ENCODE assay signal across 28 mouse cellular contexts in the genomic region with DNA sequence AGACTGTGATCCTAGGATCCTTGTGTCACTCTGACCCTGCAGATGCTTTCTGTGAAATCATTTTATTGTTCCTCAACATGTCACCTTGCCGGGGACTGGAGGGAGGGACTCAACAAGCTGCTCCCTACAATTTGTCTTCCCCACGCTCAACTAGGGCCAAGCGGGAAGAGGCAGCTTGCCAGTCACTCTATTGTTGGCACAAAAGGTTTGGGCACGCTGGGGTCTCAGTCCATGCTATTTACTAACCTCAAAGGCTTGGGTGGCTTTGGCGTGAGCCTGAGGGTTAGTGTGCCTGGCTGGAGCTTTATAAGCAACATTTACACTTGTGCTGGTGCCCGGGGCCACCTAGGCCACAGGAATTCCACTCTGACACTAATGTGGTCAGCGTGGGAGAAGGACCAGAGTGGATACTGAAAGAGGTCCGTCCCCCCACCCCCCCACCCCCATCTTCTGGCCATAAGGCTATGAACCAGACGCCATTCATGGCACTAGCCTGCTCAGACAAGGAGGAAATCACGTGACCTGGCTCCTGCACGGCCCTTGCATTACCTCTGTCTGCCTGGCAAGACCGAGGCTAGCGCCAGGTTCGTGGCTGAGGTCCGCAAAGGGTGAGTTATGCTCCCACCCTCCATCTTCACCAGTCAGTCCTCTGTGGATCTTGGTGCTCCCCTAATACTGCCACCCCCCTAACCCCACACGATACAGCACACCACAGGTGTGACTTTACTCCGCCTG. TPM values are rescaled to one million over a fixed set of nuclear protein-coding genes. Genes with fewer than 3 reads are reported as not detected.
DNase-seq lines count a peak whose midpoint lies in the region; ATAC-seq and TF ChIP-seq lines count a peak whose summit lies in the region.
"Had no signal": no experiment of that assay in that cellular context is flagged by ENCODE, and none has a peak within 500 bp of the region (broad histone marks: within the 10 kb centered on the region; RNA-seq: fewer than 3 reads in every experiment).

No protein-coding gene starts in this region.

- 0 out of 2 replicates have a peak, but pooled peaks have one; percentile 22 for ATAC-seq in midbrain, embryonic 13.5 days
- ATAC-seq in midbrain, embryonic 15.5 days (replicated peaks) = no peak
- no peak for ATAC-seq in limb, embryonic 12.5 days (ENCODE audit: insufficient number of reproducible peaks, insufficient read depth, low FRiP score, low TSS enrichment, low read depth)
- no peak for ATAC-seq in granulocyte monocyte progenitor cell, adult 5-6 weeks (replicated peaks; ENCODE audit: poor library complexity, severe bottlenecking)
- ATAC-seq in monocyte, adult 5-6 weeks (replicated peaks; ENCODE audit: insufficient number of reproducible peaks, low FRiP score, low TSS enrichment, poor library complexity, severe bottlenecking) = no peak
- ATAC-seq: forebrain, embryonic 14.5 days; lung, postnatal 0 days; Patski had no signal

- H3K9ac ChIP-seq in midbrain, embryonic 13.5 days (replicated peaks) = no peak overlapping the region
- no peak overlapping the region for H3K9ac ChIP-seq in midbrain, embryonic 15.5 days
- H3K9ac ChIP-seq in MEL (ENCODE audit: control insufficient read depth, low read depth, low read length, poor library complexity, severe bottlenecking) = no peak overlapping the region
- H3K9ac ChIP-seq in limb, embryonic 12.5 days (replicated peaks) = no peak overlapping the region; the same call in 1 of the 2 replicates
- H3K9ac ChIP-seq: stomach, embryonic 15.5 days had no signal

- peaks cover 28% of the 10 kb centered on the region for H3K4me1 ChIP-seq in midbrain, embryonic 13.5 days (replicated peaks)
- H3K4me1 ChIP-seq in midbrain, embryonic 15.5 days = peaks cover 21% of the 10 kb centered on the region
- H3K4me1 ChIP-seq in MEL (ENCODE audit: control insufficient read depth in 1 of 2, insufficient read depth in 2 of 2, low read length in 2 of 2) = peaks cover 12 to 17% of the 10 kb centered on the region in 2 experiments; a peak in 3 of 4 replicates
- peaks cover 45% of the 10 kb centered on the region for H3K4me1 ChIP-seq in limb, embryonic 12.5 days (replicated peaks)

- peak; percentile 63 to 72 for DNase-seq in cerebellum, postnatal 10 days
- no peak for DNase-seq in cerebellum, postnatal 4 days (ENCODE audit: low spot score in 2 of 2)
- no peak for DNase-seq in MEL (ENCODE audit: low read depth, low spot score)
- DNase-seq: adrenal gland, postnatal 14 days; cerebellum, adult 11 months; cerebellum, postnatal 36 days; gastrocnemius, postnatal 14 days; heart, adult 2 months; heart, postnatal 36 days; kidney, adult 11 months; liver had no signal

- H3K36me3 ChIP-seq in midbrain, embryonic 13.5 days = no peaks in the 10 kb centered on the region
- H3K36me3 ChIP-seq in midbrain, embryonic 15.5 days (replicated peaks) = no peaks in the 10 kb centered on the region
- H3K36me3 ChIP-seq in MEL (ENCODE audit: control insufficient read depth in 1 of 2, insufficient read depth in 2 of 2, low read length in 2 of 2) = peaks cover 0 to 2% of the 10 kb centered on the region in 2 experiments; a peak in 1 of 4 replicates
- H3K36me3 ChIP-seq in limb, embryonic 12.5 days = no peaks in the 10 kb centered on the region
- H3K36me3 ChIP-seq: stomach, embryonic 15.5 days had no signal

- no peaks in the 10 kb centered on the region for H3K9me3 ChIP-seq in midbrain, embryonic 13.5 days
- no peaks in the 10 kb centered on the region for H3K9me3 ChIP-seq in midbrain, embryonic 15.5 days
- no peaks in the 10 kb centered on the region for H3K9me3 ChIP-seq in MEL (replicated peaks; ENCODE audit: insufficient read depth, low read length)
- no peaks in the 10 kb centered on the region for H3K9me3 ChIP-seq in limb, embryonic 12.5 days
- H3K9me3 ChIP-seq: stomach, embryonic 15.5 days had no signal

- H3K27ac ChIP-seq in midbrain, embryonic 13.5 days = no peak overlapping the region
- no peak overlapping the region for H3K27ac ChIP-seq in midbrain, embryonic 15.5 days
- no peak overlapping the region for H3K27ac ChIP-seq in MEL (ENCODE audit: control insufficient read depth, low read depth, low read length)
- H3K27ac ChIP-seq in limb, embryonic 12.5 days = peak overlapping the region; percentile 29; the same call in 1 of the 2 replicates
- H3K27ac ChIP-seq: heart, adult 2 months; stomach, embryonic 15.5 days had no signal

- H3K27me3 ChIP-seq in midbrain, embryonic 13.5 days = no peaks in the 10 kb centered on the region
- no peaks in the 10 kb centered on the region for H3K27me3 ChIP-seq in midbrain, embryonic 15.5 days (replicated peaks)
- no peaks in the 10 kb centered on the region for H3K27me3 ChIP-seq in MEL (ENCODE audit: control insufficient read depth in 1 of 2, insufficient read depth in 2 of 2, low read length in 2 of 2)
- no peaks in the 10 kb centered on the region for H3K27me3 ChIP-seq in limb, embryonic 12.5 days
- H3K27me3 ChIP-seq: Patski; stomach, embryonic 15.5 days had no signal

- no peak for TF ChIP-seq RAD21 in MEL (IDR thresholded peaks at IDR 0.05; ENCODE audit: low read depth, low read length)

- TF ChIP-seq EP300 in MEL (IDR thresholded peaks at IDR 0.05; ENCODE audit: low read depth in 1 of 2, low read length in 2 of 2) = no peak

- no peak for TF ChIP-seq POLR2A in MEL (IDR thresholded peaks at IDR 0.05; ENCODE audit: control insufficient read depth in 1 of 2, insufficient read depth in 1 of 2, low read depth in 1 of 2, low read length in 2 of 2, poor library complexity in 1 of 2)

- H3K4me2 ChIP-seq in midbrain, embryonic 13.5 days (replicated peaks) = no peak overlapping the region
- H3K4me2 ChIP-seq in midbrain, embryonic 15.5 days = no peak overlapping the region
- no peak overlapping the region for H3K4me2 ChIP-seq in limb, embryonic 12.5 days
- H3K4me2 ChIP-seq: stomach, embryonic 15.5 days had no signal

- H3K79me2 ChIP-seq in MEL (ENCODE audit: control insufficient read depth, insufficient read depth, low read length, poor library complexity) = no peaks in the 10 kb centered on the region

- H3K4me3 ChIP-seq in midbrain, embryonic 13.5 days (replicated peaks) = no peak overlapping the region
- H3K4me3 ChIP-seq in midbrain, embryonic 15.5 days = no peak overlapping the region
- H3K4me3 ChIP-seq in MEL (ENCODE audit: control insufficient read depth in 1 of 2, insufficient read depth in 1 of 2, low read depth in 2 of 2, low read length in 2 of 2) = no peak overlapping the region
- no peak overlapping the region for H3K4me3 ChIP-seq in limb, embryonic 12.5 days (replicated peaks)
- H3K4me3 ChIP-seq: heart, adult 2 months; stomach, embryonic 15.5 days had no signal

- no peak for TF ChIP-seq CTCF in MEL (IDR thresholded peaks at IDR 0.05 in 2 of 3, conservative IDR thresholded peaks at IDR 0.05 in 1 of 3; ENCODE audit: control insufficient read depth in 1 of 3, insufficient read depth in 1 of 3, low read depth in 2 of 3, low read length in 3 of 3, poor library complexity in 1 of 3, severe bottlenecking in 1 of 3)

- 82% methylated on average over 17 of the region's 17 CpGs for WGBS in midbrain, embryonic 13.5 days
- WGBS in midbrain, embryonic 15.5 days = 80% methylated on average over 17 of the region's 17 CpGs
- 69% methylated on average over 17 of the region's 17 CpGs for WGBS in limb, embryonic 12.5 days

TF ChIP-seq in MEL, 35 proteins besides CTCF, POLR2A, EP300 and RAD21:
- TF ChIP-seq MYC (IDR thresholded peaks at IDR 0.05; ENCODE audit: low read depth, low read length) (no peak), ELF1 (IDR thresholded peaks at IDR 0.05; ENCODE audit: low read depth, low read length) (no peak), USF1 (IDR thresholded peaks at IDR 0.05; ENCODE audit: low read depth, low read length) (peak; percentile 45; the same call in 1 of the 2 replicates)

RNA-seq across cellular contexts. Expression of gene Cdcp2, which starts 2.3 kb away (rescaled TPM):
- polyA plus RNA-seq in midbrain, embryonic 13.5 days (2015; fragmentation: Nextera tagmentation; extraction: Ambion mirVana) = not detected in 2 replicates
- not detected in 2 replicates for polyA plus RNA-seq in midbrain, embryonic 15.5 days (2015; fragmentation: Nextera tagmentation; extraction: Ambion mirVana)
- not detected in 2 replicates for total RNA-seq in MEL (2012; rRNA removed)
- not detected for polyA plus RNA-seq in MEL (2012; ENCODE audit: insufficient read depth in 1 of 2, insufficient read length in 2 of 2, low read depth in 1 of 2, low replicate concordance in 2 of 2, missing spikeins in 1 of 2)
- polyA plus RNA-seq in limb, embryonic 12.5 days (2016; fragmentation: Nextera tagmentation; extraction: Ambion mirVana) = not detected in 2 replicates
- not detected in 2 replicates for total RNA-seq in granulocyte monocyte progenitor cell, adult 5-6 weeks (2014; fragmentation: Nextera tagmentation)
- total RNA-seq in granulocyte monocyte progenitor cell, adult 5-6 weeks (2017) = not detected in 2 replicates
- not detected in 3 replicates for total RNA-seq in monocyte, adult 5-6 weeks (2017)
- total RNA-seq: adrenal gland, postnatal 14 days; gastrocnemius, postnatal 14 days; heart, adult 2 months; heart, postnatal 36 days; layer of hippocampus, postnatal 10 days; left cerebral cortex, adult 8-10 months; megakaryocyte progenitor cell, adult 5-6 weeks had no signal
- polyA plus RNA-seq: forebrain, embryonic 14.5 days; heart, adult 2 months; heart, embryonic 14.5 days; large intestine, adult 2 months; liver, embryonic 16.5 days; neural tube, embryonic 14.5 days; Patski; spleen, adult 2 months; stomach, embryonic 15.5 days had no signal

RNA-seq across cellular contexts. Expression of gene Cyb5rl, which starts 32.2 kb away (rescaled TPM):
- 3.5 and 4.2 TPM in 2 replicates for polyA plus RNA-seq in midbrain, embryonic 13.5 days (2015; fragmentation: Nextera tagmentation; extraction: Ambion mirVana)
- polyA plus RNA-seq in midbrain, embryonic 15.5 days (2015; fragmentation: Nextera tagmentation; extraction: Ambion mirVana) = 3.7 and 4.7 TPM in 2 replicates
- 5.6 and 8.5 TPM in 2 replicates for total RNA-seq in MEL (2012; rRNA removed)
- 1 to 10 TPM in 1 of 2 experiments, not detected in 1; 9.3 TPM for polyA plus RNA-seq in MEL (2012; ENCODE audit: insufficient read depth in 1 of 2, insufficient read length in 2 of 2, low read depth in 1 of 2, low replicate concordance in 2 of 2, missing spikeins in 1 of 2)
- 4.6 and 7.1 TPM in 2 replicates for polyA plus RNA-seq in limb, embryonic 12.5 days (2016; fragmentation: Nextera tagmentation; extraction: Ambion mirVana)
- total RNA-seq in granulocyte monocyte progenitor cell, adult 5-6 weeks (2014; fragmentation: Nextera tagmentation) = 8.8 and 10.4 TPM in 2 replicates
- 7.2 and 10.9 TPM in 2 replicates for total RNA-seq in granulocyte monocyte progenitor cell, adult 5-6 weeks (2017)
- 0.64 to 7.9 TPM (median 1.5 TPM) in 3 replicates for total RNA-seq in monocyte, adult 5-6 weeks (2017)

RNA-seq across cellular contexts. Expression of gene Mrpl37, which starts 32.3 kb away (rescaled TPM):
- polyA plus RNA-seq in midbrain, embryonic 13.5 days (2015; fragmentation: Nextera tagmentation; extraction: Ambion mirVana) = 72.8 and 84.9 TPM in 2 replicates
- 77.7 and 82.3 TPM in 2 replicates for polyA plus RNA-seq in midbrain, embryonic 15.5 days (2015; fragmentation: Nextera tagmentation; extraction: Ambion mirVana)
- 69.6 and 73.1 TPM in 2 replicates for total RNA-seq in MEL (2012; rRNA removed)
- 100 to 1,000 TPM; 153 to 423 TPM for polyA plus RNA-seq in MEL (2012; ENCODE audit: insufficient read depth in 1 of 2, insufficient read length in 2 of 2, low read depth in 1 of 2, low replicate concordance in 2 of 2, missing spikeins in 1 of 2)
- 97.8 and 102 TPM in 2 replicates for polyA plus RNA-seq in limb, embryonic 12.5 days (2016; fragmentation: Nextera tagmentation; extraction: Ambion mirVana)
- total RNA-seq in granulocyte monocyte progenitor cell, adult 5-6 weeks (2014; fragmentation: Nextera tagmentation) = 78.5 and 105 TPM in 2 replicates
- 56.6 and 61.0 TPM in 2 replicates for total RNA-seq in granulocyte monocyte progenitor cell, adult 5-6 weeks (2017)
- total RNA-seq in monocyte, adult 5-6 weeks (2017) = 11.1 to 25.7 TPM (median 18.3 TPM) in 3 replicates

Comparison
In these comparisons a context has a peak if more than half of its experiments do, and no peak if none do; other contexts are left out.
1. DNase-seq: peak in cerebellum, postnatal 10 days (2 of 2); none in cerebellum, postnatal 4 days (0 of 2) and MEL (single experiment).